Mouse (Mus musculus): Measurements from ENCODE around the gene Trafd1.

Gene Trafd1

DNA sequence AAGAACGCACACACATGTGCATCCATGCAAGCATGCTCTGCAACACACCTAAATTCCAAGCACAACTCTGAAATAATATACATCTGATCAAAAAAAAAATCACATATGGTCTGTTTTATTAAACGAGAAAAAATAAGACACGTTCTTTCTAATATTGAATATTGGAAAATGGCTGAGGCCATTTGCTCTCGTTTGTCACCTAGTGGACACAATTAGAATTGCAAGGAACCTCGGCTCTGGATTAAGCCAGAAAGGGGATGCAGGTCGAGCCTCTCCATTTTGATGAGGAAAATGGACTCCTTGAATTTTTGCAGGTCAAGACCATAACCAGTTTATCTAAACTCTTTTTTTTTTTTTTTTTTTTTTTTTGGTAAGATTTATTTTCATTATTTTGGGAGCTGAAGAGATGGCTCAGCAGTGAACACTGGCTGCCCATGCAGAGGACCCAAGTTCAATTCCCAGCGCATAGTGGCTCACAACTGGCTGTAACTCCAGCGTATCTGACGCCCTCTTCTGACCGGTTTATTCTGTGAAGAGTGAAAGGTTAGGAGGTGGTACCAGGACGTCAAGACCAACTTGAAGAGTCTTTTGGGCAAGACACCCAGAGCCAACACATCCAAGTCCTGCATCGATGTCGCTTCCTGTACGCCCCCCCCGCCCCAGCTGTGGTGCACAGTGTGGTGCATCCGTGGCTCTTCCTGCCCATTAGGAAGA lies 7.4 kb upstream of the Trafd1 start:
- no peak for TF ChIP-seq GATA4 (IDR thresholded peaks at IDR 0.05; ENCODE audit: insufficient replicate concordance, low read length)

DNA sequence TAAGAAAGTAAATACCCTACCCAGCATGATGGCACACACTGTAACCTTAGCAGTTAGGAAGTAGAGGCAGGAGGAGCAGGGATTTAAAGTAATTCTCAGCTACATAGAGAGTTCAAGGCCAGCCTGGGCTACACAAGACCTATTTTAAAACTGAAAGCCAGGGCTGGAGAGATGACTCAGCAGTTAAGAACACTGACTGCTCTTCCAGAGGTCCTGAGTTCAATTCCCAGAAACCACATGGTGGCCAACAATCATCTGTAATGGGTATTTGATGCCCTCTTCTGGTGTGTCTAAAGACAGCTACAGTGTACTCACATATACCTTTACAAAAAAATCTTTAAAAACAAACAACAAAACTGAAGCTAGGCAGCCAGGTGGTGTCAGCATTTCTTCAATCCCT lies 4.3 kb upstream of the Trafd1 start:
- TF ChIP-seq GATA4 (IDR thresholded peaks at IDR 0.05; ENCODE audit: insufficient replicate concordance, low read length) = no peak

GRCm38 (mm10) chr5:121389106-121389505 lies 3.7 kb upstream of the Trafd1 start:
- no peak for TF ChIP-seq GATA4 (IDR thresholded peaks at IDR 0.05; ENCODE audit: insufficient replicate concordance, low read length)

DNA sequence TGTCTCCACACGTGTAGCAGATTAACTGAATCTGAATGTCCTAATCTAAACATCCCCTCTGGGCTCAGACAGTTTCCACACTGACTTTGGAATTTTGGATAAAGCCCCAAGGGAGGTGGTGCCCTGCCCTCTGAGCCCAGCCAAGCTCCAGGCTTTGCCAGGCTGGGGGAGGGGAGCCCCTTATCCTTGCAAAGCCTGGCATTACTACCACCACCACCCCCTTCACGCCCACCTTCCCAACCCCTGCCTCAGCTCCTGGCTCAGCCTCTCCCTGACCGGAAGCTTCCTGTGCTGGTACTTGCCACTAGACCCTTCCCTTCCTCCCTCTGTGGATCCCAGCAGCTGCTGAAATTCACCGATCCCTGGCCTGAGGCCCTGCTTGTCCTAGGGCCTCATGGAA lies 1.7 kb upstream of the Trafd1 start:
- TF ChIP-seq GATA4 (IDR thresholded peaks at IDR 0.05; ENCODE audit: insufficient replicate concordance, low read length) = no peak

- no peak for TF ChIP-seq GATA4 (IDR thresholded peaks at IDR 0.05; ENCODE audit: insufficient replicate concordance, low read length)
Observed at GRCm38 (mm10) chr5:121386120-121386909, 883 bp upstream of the Trafd1 start.

- TF ChIP-seq GATA4 (IDR thresholded peaks at IDR 0.05; ENCODE audit: insufficient replicate concordance, low read length) = no peak
Observed at GRCm38 (mm10) chr5:121384757-121385460, 523 bp downstream of the Trafd1 start.

DNA sequence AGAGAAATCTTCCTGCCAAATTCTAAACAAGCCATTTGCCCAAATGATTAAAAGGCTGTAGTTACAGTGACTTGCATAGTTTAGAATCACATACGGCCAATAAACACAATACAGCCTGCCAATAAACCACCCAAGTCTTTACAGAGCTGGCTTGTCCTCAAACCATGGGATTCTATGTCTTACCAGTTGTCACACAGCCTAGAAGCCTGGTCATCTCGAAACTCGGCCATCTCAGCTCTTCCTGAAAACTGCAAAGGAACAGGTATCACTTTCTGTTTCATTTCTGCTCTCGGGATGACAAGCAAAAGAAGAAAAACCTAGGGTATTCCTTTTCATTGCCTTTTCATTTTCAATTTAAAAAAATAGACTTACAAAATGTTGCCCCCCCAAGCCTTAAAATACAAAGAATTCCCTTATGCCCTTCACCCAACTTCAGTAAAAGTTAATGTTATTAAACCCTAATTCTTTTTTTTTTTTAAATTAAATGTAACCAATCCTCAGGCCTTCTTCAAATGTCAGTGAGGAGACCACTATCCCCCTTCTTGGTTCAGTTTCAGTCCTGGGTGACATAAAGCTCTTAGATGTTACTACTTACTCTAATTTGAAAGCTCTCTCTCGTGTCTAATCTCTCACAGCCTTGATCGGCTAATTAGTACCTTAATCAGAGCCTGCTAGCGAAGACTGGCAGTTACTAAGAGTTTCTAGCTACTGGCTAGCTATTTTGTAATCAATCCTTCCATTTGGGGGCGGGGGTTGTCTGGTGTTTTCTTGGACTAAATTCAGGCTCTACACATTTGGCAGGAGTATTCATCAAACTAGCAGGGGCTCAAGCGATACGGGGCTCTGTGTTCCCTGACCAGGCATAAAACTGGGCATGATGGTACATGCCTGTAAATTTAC lies 1.3 kb downstream of the Trafd1 start:
- no peak for TF ChIP-seq GATA4 (IDR thresholded peaks at IDR 0.05; ENCODE audit: insufficient replicate concordance, low read length)

DNA sequence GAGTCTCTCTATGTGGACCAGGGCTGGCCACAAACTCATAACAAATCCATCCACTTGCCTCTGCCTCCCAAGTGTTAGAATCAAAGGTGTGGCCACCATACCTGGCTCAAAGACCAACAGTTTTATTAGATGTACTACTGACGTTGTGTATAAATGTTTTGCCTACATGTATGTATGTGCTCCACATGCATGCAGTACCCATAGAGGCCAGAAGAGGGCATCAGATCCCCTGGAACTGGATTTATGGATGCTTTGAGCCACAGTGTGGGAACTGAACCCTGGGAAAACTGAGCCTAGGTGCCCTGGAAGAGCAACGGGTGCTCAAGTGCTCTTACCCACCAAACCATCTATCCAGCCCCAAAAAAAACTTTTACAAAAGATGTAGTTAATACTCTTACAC lies 4.7 kb downstream of the Trafd1 start:
- TF ChIP-seq GATA4 (IDR thresholded peaks at IDR 0.05; ENCODE audit: insufficient replicate concordance, low read length) = no peak

DNA sequence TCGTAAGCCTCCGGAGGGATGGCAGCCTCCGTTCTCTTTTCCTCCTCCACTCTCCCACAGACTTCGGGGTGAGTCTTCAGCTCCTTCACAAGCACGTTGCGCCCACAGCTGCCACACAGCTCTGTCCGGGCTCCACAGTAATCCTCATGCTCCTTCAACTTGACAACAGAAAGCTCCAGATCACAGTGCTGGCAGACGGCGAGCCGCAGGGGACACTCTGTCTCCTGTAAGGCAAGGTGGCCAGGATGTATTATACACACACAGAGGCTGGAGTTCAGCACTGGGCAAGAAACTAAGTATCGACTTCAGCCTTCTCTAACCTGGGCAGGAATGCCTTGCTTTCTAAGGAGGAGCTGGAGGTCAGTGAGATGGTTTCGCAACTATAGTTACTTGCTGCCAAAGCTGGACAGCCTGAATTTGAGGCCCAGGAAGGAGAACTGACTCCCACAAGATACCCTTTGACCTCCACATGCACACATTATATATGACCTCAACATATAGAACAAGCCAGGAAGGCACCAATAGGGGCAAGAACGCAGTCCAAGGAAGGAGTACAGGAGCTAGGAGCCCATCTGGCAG lies 6.7 kb downstream of the Trafd1 start:
- TF ChIP-seq GATA4 (IDR thresholded peaks at IDR 0.05; ENCODE audit: insufficient replicate concordance, low read length) = no peak

DNA sequence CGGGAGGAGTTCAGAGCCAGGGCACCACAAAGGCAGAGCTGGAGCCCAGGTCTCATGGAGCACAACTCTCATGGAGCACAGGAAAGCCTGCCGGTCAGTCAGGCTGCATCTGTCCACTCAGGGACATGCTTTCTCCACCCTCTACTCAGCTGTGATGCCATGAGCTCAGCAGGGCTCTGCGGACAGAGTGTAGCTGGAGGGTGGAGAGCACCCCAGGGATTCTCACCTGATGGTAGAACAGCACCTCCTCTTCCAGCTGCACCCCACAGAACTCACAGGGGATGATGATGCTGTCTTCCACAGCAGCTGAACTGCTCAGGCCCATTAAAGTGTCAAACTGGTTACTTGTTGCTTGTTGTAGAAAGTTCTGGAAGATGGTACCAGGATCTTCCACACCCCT lies 10.6 kb downstream of the Trafd1 start:
- no peak for TF ChIP-seq GATA4 (IDR thresholded peaks at IDR 0.05; ENCODE audit: insufficient replicate concordance, low read length)

DNA sequence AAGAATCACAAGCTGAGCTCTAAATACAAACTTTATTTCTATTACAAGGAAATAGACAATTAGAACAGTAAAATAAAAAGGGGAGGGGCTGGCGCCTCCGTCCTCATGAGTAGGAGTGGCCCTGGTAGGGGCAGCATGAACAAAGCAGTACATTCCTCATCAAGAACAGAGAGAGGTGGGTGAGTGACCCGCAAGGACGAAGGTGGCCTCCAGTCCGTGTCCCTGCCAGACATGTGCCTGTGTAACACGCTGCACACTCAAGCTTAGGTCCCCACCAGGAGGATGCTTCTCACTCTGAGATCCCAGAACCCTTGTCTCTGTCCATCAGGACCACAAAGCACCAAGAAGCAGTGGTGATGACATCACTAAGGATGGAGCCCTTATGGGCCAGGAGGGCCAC lies 13.7 kb downstream of the Trafd1 start:
- no peak for TF ChIP-seq GATA4 (IDR thresholded peaks at IDR 0.05; ENCODE audit: insufficient replicate concordance, low read length)

- TF ChIP-seq GATA4 (IDR thresholded peaks at IDR 0.05; ENCODE audit: insufficient replicate concordance, low read length) = no peak
Observed at GRCm38 (mm10) chr5:121367255-121367654, 18.2 kb downstream of the Trafd1 start.

- no peak for TF ChIP-seq GATA4 (IDR thresholded peaks at IDR 0.05; ENCODE audit: insufficient replicate concordance, low read length)
Observed at GRCm38 (mm10) chr5:121366449-121367225, 18.8 kb downstream of the Trafd1 start.

- no peak for TF ChIP-seq GATA4 (IDR thresholded peaks at IDR 0.05; ENCODE audit: insufficient replicate concordance, low read length)
Observed at GRCm38 (mm10) chr5:121363441-121363840, 22.0 kb downstream of the Trafd1 start.
